ENCODE assay signal across 9 mouse cellular contexts in genomic region chr10:99287206-99287605, GRCm38 (mm10). TPM values are rescaled to one million over a fixed set of nuclear protein-coding genes. Genes with fewer than 3 reads are reported as not detected.
DNase-seq lines count a peak whose midpoint lies in the region; ATAC-seq and TF ChIP-seq lines count a peak whose summit lies in the region.
"Had no signal": no experiment of that assay in that cellular context is flagged by ENCODE, and none has a peak within 500 bp of the region (broad histone marks: within the 10 kb centered on the region; RNA-seq: fewer than 3 reads in every experiment).

No protein-coding gene starts in this region.

- H3K4me1 ChIP-seq in heart, embryonic 10.5 days = peaks cover 52% of the 10 kb centered on the region
- no peaks in the 10 kb centered on the region for H3K4me1 ChIP-seq in forebrain, postnatal 0 days (ENCODE audit: insufficient read depth)
- H3K4me1 ChIP-seq in liver, embryonic 16.5 days (ENCODE audit: control insufficient read depth, low read depth, low read length) = no peaks in the 10 kb centered on the region

- peak overlapping the region; percentile 15; the same call in 1 of the 2 replicates for H3K4me2 ChIP-seq in forebrain, postnatal 0 days (ENCODE audit: low read depth)
- H3K4me2 ChIP-seq in liver, embryonic 16.5 days (ENCODE audit: low read depth, low read length) = peak overlapping the region; percentile 46

- intact Hi-C loops in heart, postnatal 25 days (cut with DNase I) = loop anchor here (5.0 kb wide), 1 partner anchor 40 kb away; no protein-coding TSS in a partner anchor

- no peaks in the 10 kb centered on the region for H3K36me3 ChIP-seq in heart, embryonic 10.5 days
- H3K36me3 ChIP-seq in forebrain, postnatal 0 days (ENCODE audit: insufficient read depth) = no peaks in the 10 kb centered on the region
- no peaks in the 10 kb centered on the region for H3K36me3 ChIP-seq in liver, embryonic 16.5 days (ENCODE audit: control insufficient read depth, insufficient read depth)

- no peaks in the 10 kb centered on the region for H3K9me3 ChIP-seq in heart, embryonic 10.5 days
- no peaks in the 10 kb centered on the region for H3K9me3 ChIP-seq in forebrain, postnatal 0 days (ENCODE audit: low read length)
- no peaks in the 10 kb centered on the region for H3K9me3 ChIP-seq in liver, embryonic 16.5 days (replicated peaks; ENCODE audit: control insufficient read depth, low read length)

- ATAC-seq in forebrain, postnatal 0 days = no peak
- no peak for ATAC-seq in liver, embryonic 16.5 days (ENCODE audit: low read depth)

- H3K4me3 ChIP-seq in heart, embryonic 10.5 days = peak overlapping the region; percentile 47
- no peak overlapping the region for H3K4me3 ChIP-seq in forebrain, postnatal 0 days (ENCODE audit: low read depth, low read length)
- H3K4me3 ChIP-seq in liver, embryonic 16.5 days (ENCODE audit: low read depth, low read length) = peak overlapping the region; percentile 29; the same call in 1 of the 2 replicates

- no peak overlapping the region for H3K9ac ChIP-seq in forebrain, postnatal 0 days
- H3K9ac ChIP-seq in liver, embryonic 16.5 days (ENCODE audit: low read depth, low read length) = no peak overlapping the region

- H3K27me3 ChIP-seq in heart, embryonic 10.5 days (ENCODE audit: insufficient read depth, poor library complexity, severe bottlenecking) = no peaks in the 10 kb centered on the region
- no peaks in the 10 kb centered on the region for H3K27me3 ChIP-seq in forebrain, postnatal 0 days (ENCODE audit: insufficient read depth, low read length)
- no peaks in the 10 kb centered on the region for H3K27me3 ChIP-seq in liver, embryonic 16.5 days (ENCODE audit: control insufficient read depth, insufficient read depth, low read depth, low read length)

- peak overlapping the region; percentile 90 for H3K27ac ChIP-seq in heart, embryonic 10.5 days
- H3K27ac ChIP-seq in forebrain, postnatal 0 days (ENCODE audit: low read depth, low read length) = no peak overlapping the region
- no peak overlapping the region for H3K27ac ChIP-seq in liver, embryonic 16.5 days (ENCODE audit: low read length)
- H3K27ac ChIP-seq: macrophage had no signal

- WGBS in heart, embryonic 10.5 days = 22% methylated on average over 6 of the region's 6 CpGs
- 49% methylated on average over 6 of the region's 6 CpGs for WGBS in forebrain, postnatal 0 days
- WGBS in liver, embryonic 16.5 days (ENCODE audit: insufficient replicate concordance) = 34% methylated on average over 6 of the region's 6 CpGs

- no peak for DNase-seq in heart, embryonic 10.5 days (ENCODE audit: low spot score)
- no peak for DNase-seq in heart, postnatal 25 days (ENCODE audit: low spot score)
- DNase-seq in CD4-positive helper T cell, adult 2 months (ENCODE audit: low read depth, low spot score) = peak; percentile 63
- DNase-seq in forebrain, postnatal 0 days = no peak
- DNase-seq in layer of hippocampus, adult 18-20 months (ENCODE audit: low spot score in 2 of 2) = no peak
- DNase-seq in cerebellum, postnatal 25 days = no peak
- DNase-seq in embryo, embryonic 10.5 days (ENCODE audit: low spot score) = no peak

- TF ChIP-seq CTCF in forebrain, postnatal 0 days (IDR thresholded peaks at IDR 0.05; ENCODE audit: low read depth) = no peak

RNA-seq across cellular contexts. Expression of gene Dusp6, which starts 24.2 kb away (rescaled TPM):
- 58.5 and 65.3 TPM in 2 replicates for polyA plus RNA-seq in heart, embryonic 10.5 days (2016; fragmentation: Nextera tagmentation; extraction: Ambion mirVana)
- 10 to 100 TPM; 18.5 to 19.5 TPM for total RNA-seq in heart, postnatal 25 days (2021)
- total RNA-seq in forebrain, postnatal 0 days (2014; rRNA removed) = 57.5 and 58.3 TPM in 2 replicates
- 38.7 and 43.7 TPM in 2 replicates for polyA plus RNA-seq in forebrain, postnatal 0 days (2015; fragmentation: Nextera tagmentation; extraction: Ambion mirVana)
- polyA plus RNA-seq in liver, embryonic 16.5 days (2015; fragmentation: Nextera tagmentation; extraction: Ambion mirVana) = 25.1 and 29.0 TPM in 2 replicates
- total RNA-seq in layer of hippocampus, adult 18-20 months (2021) = 10 to 100 TPM; 80.3 to 83.0 TPM
